Mouse (Mus musculus): ENCODE results near the gene Ccdc144b. TPM values are rescaled to one million over a fixed set of nuclear protein-coding genes. Genes with fewer than 3 reads are reported as not detected.

Gene Ccdc144b
- not detected in 2 replicates for polyA plus RNA-seq (2012; rRNA removed)
- not detected in 2 replicates for polyA plus RNA-seq (2014; fragmentation: Nextera tagmentation; extraction: Ambion mirVana)

GRCm38 (mm10) chr3:36053447-36053846 is at the start of gene Ccdc144b:
Gene Ccdc144b, minus strand, starts transcription at chr3:36053547.
- Histone ChIP-seq H3K4me2 (ENCODE audit: low read depth) (no peak within 1 kb of the TSS), H3K36me3 (replicated peaks; ENCODE audit: control insufficient read depth, insufficient read depth, low read depth) (no peaks in the 10 kb centered on the region), H3K9ac (replicated peaks) (no peak within 1 kb of the TSS), H3K27ac (no peak within 1 kb of the TSS), H3K27me3 (ENCODE audit: control insufficient read depth, insufficient read depth, low read length) (no peaks in the 10 kb centered on the region), H3K4me1 (replicated peaks; ENCODE audit: control insufficient read depth in 2 of 2, insufficient read depth in 2 of 2, low read length in 1 of 2) (no peaks in the 10 kb centered on the region), H3K9me3 (ENCODE audit: control insufficient read depth, low read length) (no peaks in the 10 kb centered on the region), H3K4me3 (ENCODE audit: insufficient read depth in 1 of 2, low read depth in 2 of 2, low read length in 2 of 2) (no peak within 1 kb of the TSS)
- ATAC-seq (ENCODE audit: insufficient read depth), result no peak
- no peak for TF ChIP-seq EP300 (IDR thresholded peaks at IDR 0.05; ENCODE audit: low read depth)
- no peak for TF ChIP-seq CTCF (IDR thresholded peaks at IDR 0.05; ENCODE audit: low read depth)
- WGBS (ENCODE audit: insufficient replicate concordance), result 74% methylated on average over 6 of the region's 6 CpGs
- DNase-seq (ENCODE audit: low read depth in 3 of 3, low spot score in 3 of 3), result no peak

- H3K9ac ChIP-seq (replicated peaks), result no peak overlapping the region
- H3K27ac ChIP-seq, result no peak overlapping the region
- DNase-seq (ENCODE audit: low read depth in 3 of 3, low spot score in 3 of 3), result no peak
- H3K4me3 ChIP-seq (ENCODE audit: insufficient read depth in 1 of 2, low read depth in 2 of 2, low read length in 2 of 2), result no peak overlapping the region
- TF ChIP-seq EP300 (IDR thresholded peaks at IDR 0.05; ENCODE audit: low read depth) (no peak), CTCF (IDR thresholded peaks at IDR 0.05; ENCODE audit: low read depth) (no peak)
- no peaks in the 10 kb centered on the region for H3K36me3 ChIP-seq (replicated peaks; ENCODE audit: control insufficient read depth, insufficient read depth, low read depth)
- 61% methylated on average over 2 of the region's 2 CpGs for WGBS (ENCODE audit: insufficient replicate concordance)
- no peak overlapping the region for H3K4me2 ChIP-seq (ENCODE audit: low read depth)
- H3K27me3 ChIP-seq (ENCODE audit: control insufficient read depth, insufficient read depth, low read length), result no peaks in the 10 kb centered on the region
- H3K9me3 ChIP-seq (ENCODE audit: control insufficient read depth, low read length), result no peaks in the 10 kb centered on the region
- ATAC-seq (ENCODE audit: insufficient read depth), result no peak
- no peaks in the 10 kb centered on the region for H3K4me1 ChIP-seq (replicated peaks; ENCODE audit: control insufficient read depth in 2 of 2, insufficient read depth in 2 of 2, low read length in 1 of 2)
Observed at GRCm38 (mm10) chr3:36095371-36095770, 42.0 kb upstream of the Ccdc144b start.

- no peak overlapping the region for H3K27ac ChIP-seq
- ATAC-seq (ENCODE audit: insufficient read depth) (no peak), DNase-seq (ENCODE audit: low read depth in 3 of 3, low spot score in 3 of 3) (no peak)
- WGBS (ENCODE audit: insufficient replicate concordance), result 70% methylated on average over 9 of the region's 9 CpGs
- no peak overlapping the region for H3K4me3 ChIP-seq (ENCODE audit: insufficient read depth in 1 of 2, low read depth in 2 of 2, low read length in 2 of 2)
- H3K9ac ChIP-seq (replicated peaks), result no peak overlapping the region
- no peaks in the 10 kb centered on the region for H3K4me1 ChIP-seq (replicated peaks; ENCODE audit: control insufficient read depth in 2 of 2, insufficient read depth in 2 of 2, low read length in 1 of 2)
- H3K4me2 ChIP-seq (ENCODE audit: low read depth), result no peak overlapping the region
- no peaks in the 10 kb centered on the region for H3K9me3 ChIP-seq (ENCODE audit: control insufficient read depth, low read length)
- TF ChIP-seq EP300 (IDR thresholded peaks at IDR 0.05; ENCODE audit: low read depth) (no peak), CTCF (IDR thresholded peaks at IDR 0.05; ENCODE audit: low read depth) (no peak)
- peaks cover 9% of the 10 kb centered on the region for H3K36me3 ChIP-seq (replicated peaks; ENCODE audit: control insufficient read depth, insufficient read depth, low read depth)
- H3K27me3 ChIP-seq (ENCODE audit: control insufficient read depth, insufficient read depth, low read length), result no peaks in the 10 kb centered on the region
Observed at GRCm38 (mm10) chr3:36087591-36087990, 34.2 kb upstream of the Ccdc144b start.

- Histone ChIP-seq H3K9me3 (ENCODE audit: control insufficient read depth, low read length) (no peaks in the 10 kb centered on the region), H3K9ac (replicated peaks) (no peak overlapping the region), H3K27ac (no peak overlapping the region), H3K36me3 (replicated peaks; ENCODE audit: control insufficient read depth, insufficient read depth, low read depth) (peaks cover 9% of the 10 kb centered on the region), H3K4me3 (ENCODE audit: insufficient read depth in 1 of 2, low read depth in 2 of 2, low read length in 2 of 2) (no peak overlapping the region), H3K27me3 (ENCODE audit: control insufficient read depth, insufficient read depth, low read length) (no peaks in the 10 kb centered on the region), H3K4me2 (ENCODE audit: low read depth) (no peak overlapping the region), H3K4me1 (replicated peaks; ENCODE audit: control insufficient read depth in 2 of 2, insufficient read depth in 2 of 2, low read length in 1 of 2) (no peaks in the 10 kb centered on the region)
- TF ChIP-seq CTCF (IDR thresholded peaks at IDR 0.05; ENCODE audit: low read depth) (no peak), EP300 (IDR thresholded peaks at IDR 0.05; ENCODE audit: low read depth) (no peak)
- WGBS (ENCODE audit: insufficient replicate concordance), result 84% methylated on average over 5 of the region's 5 CpGs
- DNase-seq (ENCODE audit: low read depth in 3 of 3, low spot score in 3 of 3), result no peak
- ATAC-seq (ENCODE audit: insufficient read depth), result no peak
Observed at GRCm38 (mm10) chr3:36085394-36085793, 32.0 kb upstream of the Ccdc144b start.

- Histone ChIP-seq H3K36me3 (replicated peaks; ENCODE audit: control insufficient read depth, insufficient read depth, low read depth) (peaks cover 5% of the 10 kb centered on the region; the same call in 1 of the 2 replicates), H3K4me3 (ENCODE audit: insufficient read depth in 1 of 2, low read depth in 2 of 2, low read length in 2 of 2) (no peak overlapping the region), H3K27me3 (ENCODE audit: control insufficient read depth, insufficient read depth, low read length) (no peaks in the 10 kb centered on the region), H3K4me1 (replicated peaks; ENCODE audit: control insufficient read depth in 2 of 2, insufficient read depth in 2 of 2, low read length in 1 of 2) (no peaks in the 10 kb centered on the region), H3K9me3 (ENCODE audit: control insufficient read depth, low read length) (no peaks in the 10 kb centered on the region), H3K27ac (no peak overlapping the region), H3K4me2 (ENCODE audit: low read depth) (no peak overlapping the region), H3K9ac (replicated peaks) (no peak overlapping the region)
- DNase-seq (ENCODE audit: low read depth in 3 of 3, low spot score in 3 of 3) (no peak), ATAC-seq (ENCODE audit: insufficient read depth) (no peak)
- no peak for TF ChIP-seq CTCF (IDR thresholded peaks at IDR 0.05; ENCODE audit: low read depth)
- no peak for TF ChIP-seq EP300 (IDR thresholded peaks at IDR 0.05; ENCODE audit: low read depth)
- 87% methylated on average over 7 of the region's 7 CpGs for WGBS (ENCODE audit: insufficient replicate concordance)
Observed at GRCm38 (mm10) chr3:36083381-36083780, 30.0 kb upstream of the Ccdc144b start.

All from liver, embryonic 14.5 days (tissue).